Mouse (Mus musculus): ENCODE measurements around the gene Nol10.

DNA sequence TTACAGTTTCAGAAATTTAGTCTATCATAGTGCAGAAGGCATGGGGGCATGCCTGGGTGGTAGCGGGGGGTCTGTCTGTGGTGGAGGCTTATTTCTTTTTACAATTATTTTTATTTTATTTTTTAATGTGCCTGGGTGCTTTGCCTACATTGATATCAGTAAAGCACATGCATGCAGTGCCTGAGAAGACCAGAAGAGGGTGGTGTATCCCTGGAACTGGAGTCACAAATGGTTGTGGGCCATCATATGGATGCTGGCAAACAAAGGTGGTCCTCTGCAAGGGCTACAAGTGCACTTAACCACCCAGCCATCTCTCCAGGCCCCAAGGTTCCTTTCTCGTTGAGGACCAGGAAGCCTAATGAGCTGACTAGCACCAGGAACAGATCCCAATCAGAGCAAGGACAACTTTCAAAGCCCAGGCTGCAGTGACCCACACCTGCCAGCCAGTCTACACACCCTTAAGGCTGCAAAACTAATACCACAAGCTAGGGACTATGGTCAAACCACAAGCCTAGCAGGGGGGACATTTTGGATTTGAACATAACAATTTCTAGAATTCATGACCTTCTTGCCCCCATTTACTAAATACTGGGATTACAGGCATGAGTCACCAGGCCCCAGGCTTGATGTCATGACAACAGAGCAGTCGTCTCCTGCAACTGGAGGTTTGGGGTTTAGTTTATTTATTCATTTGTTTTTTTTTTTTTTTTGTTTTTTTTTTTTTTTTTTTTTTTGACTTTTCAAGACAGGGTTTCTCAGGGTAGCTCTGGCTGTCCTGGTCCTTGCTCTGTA lies 8.9 kb upstream of the Nol10 start:
- TF ChIP-seq CTCF (IDR thresholded peaks at IDR 0.05; ENCODE audit: control insufficient read depth, insufficient read depth, low read length) (no peak), POLR2A (IDR thresholded peaks at IDR 0.05; ENCODE audit: borderline replicate concordance, control insufficient read depth, low read depth, low read length) (no peak)
